Mouse (Mus musculus) ZHBTc4 (cell line): ENCODE data around the gene Prss23.
A peak's percentile ranks its signal among the peaks of the same experiment; 100 is the strongest.

Experiments
- DNase-seq: peaks from one replicate; pipeline ENCODE4 v3.0.0-alpha.2; 2011; ENCODE audit warnings: low read depth, low spot score

The Prss23 gene

GRCm38 (mm10) chr7:89508672-89509071 lies 18.3 kb downstream of the Prss23 start:
- DNase-seq = no peak

- peak; percentile 63 for DNase-seq
These were observed 27.3 kb downstream of the Prss23 start for GRCm38 (mm10) chr7:89499516-89500307.

GRCm38 (mm10) chr7:89483769-89484568 lies 43.0 kb downstream of the Prss23 start:
- DNase-seq = peak; percentile 17

GRCm38 (mm10) chr7:89481723-89482122 lies 45.3 kb downstream of the Prss23 start:
- peak; percentile 44 for DNase-seq

GRCm38 (mm10) chr7:89478490-89478889 lies 48.5 kb downstream of the Prss23 start:
- DNase-seq = no peak

- peak; percentile 79 for DNase-seq
These were observed 49.5 kb downstream of the Prss23 start for GRCm38 (mm10) chr7:89477294-89477999.

GRCm38 (mm10) chr7:89473442-89473841 lies 53.5 kb downstream of the Prss23 start:
- peak; percentile 14 for DNase-seq

- DNase-seq = no peak
These were observed 63.0 kb downstream of the Prss23 start for GRCm38 (mm10) chr7:89463775-89464592.

- DNase-seq = no peak
These were observed 63.7 kb downstream of the Prss23 start for GRCm38 (mm10) chr7:89463246-89463645.

- DNase-seq = no peak
These were observed 64.3 kb downstream of the Prss23 start for GRCm38 (mm10) chr7:89462646-89463207.

- no peak for DNase-seq
These were observed 65.6 kb downstream of the Prss23 start for GRCm38 (mm10) chr7:89461351-89461750.

GRCm38 (mm10) chr7:89460911-89461310 lies 66.1 kb downstream of the Prss23 start:
- DNase-seq = no peak

GRCm38 (mm10) chr7:89459691-89460090 lies 67.3 kb downstream of the Prss23 start:
- no peak for DNase-seq
